Comparison of ENCODE assay signal across 28 mouse cellular contexts in genomic region chr10:40736172-40736571, GRCm38 (mm10). TPM values are rescaled to one million over a fixed set of nuclear protein-coding genes. Genes with fewer than 3 reads are reported as not detected.
DNase-seq lines count a peak whose midpoint lies in the region; ATAC-seq lines count a peak whose summit lies in the region.
"Had no signal": no experiment of that assay in that cellular context is flagged by ENCODE, and none has a peak within 500 bp of the region (broad histone marks: within the 10 kb centered on the region; RNA-seq: fewer than 3 reads in every experiment).

No protein-coding gene starts in this region.

- H3K36me3 ChIP-seq in hindbrain, embryonic 11.5 days (ENCODE audit: control insufficient read depth, insufficient read depth, low read length), result no peaks in the 10 kb centered on the region
- H3K36me3 ChIP-seq in hindbrain, embryonic 12.5 days, result no peaks in the 10 kb centered on the region
- no peaks in the 10 kb centered on the region for H3K36me3 ChIP-seq in midbrain, embryonic 11.5 days (ENCODE audit: control insufficient read depth, insufficient read depth, low read length)
- H3K36me3 ChIP-seq in midbrain, embryonic 10.5 days, result no peaks in the 10 kb centered on the region
- no peaks in the 10 kb centered on the region for H3K36me3 ChIP-seq in neural tube, embryonic 13.5 days
- H3K36me3 ChIP-seq in neural tube, embryonic 15.5 days, result no peaks in the 10 kb centered on the region
- H3K36me3 ChIP-seq: embryonic facial prominence, embryonic 10.5 days; embryonic facial prominence, embryonic 13.5 days; heart, embryonic 12.5 days; heart, embryonic 15.5 days; hindbrain, embryonic 13.5 days had no signal

- H3K4me1 ChIP-seq in hindbrain, embryonic 11.5 days (replicated peaks; ENCODE audit: control insufficient read depth, insufficient read depth, low read length), result no peaks in the 10 kb centered on the region
- H3K4me1 ChIP-seq in hindbrain, embryonic 12.5 days, result peaks cover 2% of the 10 kb centered on the region; the same call in 1 of the 2 replicates
- no peaks in the 10 kb centered on the region for H3K4me1 ChIP-seq in midbrain, embryonic 11.5 days (ENCODE audit: control insufficient read depth, insufficient read depth, low read length)
- peaks cover 14% of the 10 kb centered on the region for H3K4me1 ChIP-seq in midbrain, embryonic 10.5 days
- H3K4me1 ChIP-seq in neural tube, embryonic 13.5 days (replicated peaks), result peaks cover 26% of the 10 kb centered on the region
- peaks cover 18% of the 10 kb centered on the region for H3K4me1 ChIP-seq in neural tube, embryonic 15.5 days
- H3K4me1 ChIP-seq: embryonic facial prominence, embryonic 13.5 days had no signal

- 0 out of 2 replicates have a peak, but pooled peaks have one; percentile 27 for ATAC-seq in hindbrain, embryonic 11.5 days (ENCODE audit: low FRiP score)
- no peak; the same call in 1 of the 2 replicates for ATAC-seq in hindbrain, embryonic 12.5 days (ENCODE audit: low FRiP score)
- peak; percentile 33; the same call in 1 of the 2 replicates for ATAC-seq in midbrain, embryonic 11.5 days (ENCODE audit: low FRiP score)
- ATAC-seq in neural tube, embryonic 13.5 days (ENCODE audit: low read depth), result no peak
- ATAC-seq in neural tube, embryonic 15.5 days (ENCODE audit: low FRiP score), result no peak
- ATAC-seq: activated CD4-positive, CD25-positive, alpha-beta regulatory T cell, adult 4 months; forebrain, embryonic 14.5 days; forebrain, postnatal 0 days; hindbrain, embryonic 16.5 days had no signal

- no peak overlapping the region for H3K27ac ChIP-seq in hindbrain, embryonic 11.5 days (ENCODE audit: low read depth, low read length)
- no peak overlapping the region for H3K27ac ChIP-seq in hindbrain, embryonic 12.5 days
- no peak overlapping the region for H3K27ac ChIP-seq in midbrain, embryonic 11.5 days (ENCODE audit: low read depth, low read length)
- no peak overlapping the region; the same call in 1 of the 2 replicates for H3K27ac ChIP-seq in midbrain, embryonic 10.5 days (replicated peaks)
- peak overlapping the region; percentile 86; the same call in 1 of the 2 replicates for H3K27ac ChIP-seq in neural tube, embryonic 13.5 days (replicated peaks)
- no peak overlapping the region for H3K27ac ChIP-seq in neural tube, embryonic 15.5 days (replicated peaks)
- H3K27ac ChIP-seq: embryonic facial prominence, embryonic 10.5 days; embryonic facial prominence, embryonic 13.5 days; gastrocnemius, adult 2 months had no signal

- no peaks in the 10 kb centered on the region for H3K27me3 ChIP-seq in hindbrain, embryonic 11.5 days (ENCODE audit: control insufficient read depth, insufficient read depth, low read length)
- no peaks in the 10 kb centered on the region for H3K27me3 ChIP-seq in hindbrain, embryonic 12.5 days
- no peaks in the 10 kb centered on the region for H3K27me3 ChIP-seq in midbrain, embryonic 11.5 days (ENCODE audit: control insufficient read depth, insufficient read depth, low read length)
- H3K27me3 ChIP-seq in midbrain, embryonic 10.5 days (ENCODE audit: low read depth, poor library complexity, severe bottlenecking), result no peaks in the 10 kb centered on the region
- no peaks in the 10 kb centered on the region for H3K27me3 ChIP-seq in neural tube, embryonic 13.5 days
- no peaks in the 10 kb centered on the region for H3K27me3 ChIP-seq in neural tube, embryonic 15.5 days (replicated peaks)
- H3K27me3 ChIP-seq: heart, embryonic 12.5 days; heart, embryonic 15.5 days; hindbrain, embryonic 13.5 days had no signal

- H3K9me3 ChIP-seq in hindbrain, embryonic 11.5 days (ENCODE audit: control insufficient read depth, low read length), result no peaks in the 10 kb centered on the region
- no peaks in the 10 kb centered on the region for H3K9me3 ChIP-seq in hindbrain, embryonic 12.5 days (replicated peaks)
- H3K9me3 ChIP-seq in midbrain, embryonic 11.5 days (ENCODE audit: control insufficient read depth, low read length), result no peaks in the 10 kb centered on the region
- H3K9me3 ChIP-seq in midbrain, embryonic 10.5 days (replicated peaks), result no peaks in the 10 kb centered on the region
- H3K9me3 ChIP-seq in neural tube, embryonic 13.5 days, result no peaks in the 10 kb centered on the region
- no peaks in the 10 kb centered on the region for H3K9me3 ChIP-seq in neural tube, embryonic 15.5 days (replicated peaks)
- H3K9me3 ChIP-seq: embryonic facial prominence, embryonic 10.5 days; embryonic facial prominence, embryonic 13.5 days; heart, embryonic 12.5 days; heart, embryonic 15.5 days; hindbrain, embryonic 13.5 days had no signal

- no peak overlapping the region for H3K9ac ChIP-seq in hindbrain, embryonic 11.5 days (ENCODE audit: low read depth, low read length)
- H3K9ac ChIP-seq in hindbrain, embryonic 12.5 days, result no peak overlapping the region
- no peak overlapping the region for H3K9ac ChIP-seq in midbrain, embryonic 11.5 days (ENCODE audit: low read length)
- no peak overlapping the region for H3K9ac ChIP-seq in neural tube, embryonic 13.5 days
- no peak overlapping the region for H3K9ac ChIP-seq in neural tube, embryonic 15.5 days (replicated peaks)
- H3K9ac ChIP-seq: embryonic facial prominence, embryonic 13.5 days; forebrain, postnatal 0 days; heart, embryonic 12.5 days; heart, embryonic 15.5 days; hindbrain, embryonic 13.5 days had no signal

- no peak overlapping the region for H3K4me2 ChIP-seq in hindbrain, embryonic 11.5 days (replicated peaks; ENCODE audit: low read depth, low read length)
- H3K4me2 ChIP-seq in hindbrain, embryonic 12.5 days (replicated peaks), result no peak overlapping the region
- H3K4me2 ChIP-seq in midbrain, embryonic 11.5 days, result no peak overlapping the region
- no peak overlapping the region for H3K4me2 ChIP-seq in neural tube, embryonic 13.5 days
- no peak overlapping the region for H3K4me2 ChIP-seq in neural tube, embryonic 15.5 days
- H3K4me2 ChIP-seq: embryonic facial prominence, embryonic 13.5 days; heart, embryonic 12.5 days; heart, embryonic 15.5 days had no signal

- no peak for DNase-seq in hindbrain, embryonic 11.5 days (ENCODE audit: low spot score)
- peak; percentile 59 for DNase-seq in midbrain, embryonic 11.5 days (ENCODE audit: low spot score, missing footprints)
- no peak for DNase-seq in midbrain, embryonic 10.5 days (ENCODE audit: low spot score)
- no peak for DNase-seq in B cell, adult 2 months
- DNase-seq: adrenal gland, adult 8-10 months; adrenal gland, postnatal 25 days; cerebellum, adult 11-12 months; cerebellum, adult 8-10 months; cerebellum, postnatal 10 days; cerebellum, postnatal 36 days; embryo, embryonic 11 days; forebrain, postnatal 0 days; gastrocnemius, adult 2 months; gastrocnemius, postnatal 14 days; heart, postnatal 14 days; heart, postnatal 4 days had no signal

- no peak overlapping the region for H3K4me3 ChIP-seq in hindbrain, embryonic 11.5 days (ENCODE audit: low read depth, low read length)
- no peak overlapping the region for H3K4me3 ChIP-seq in hindbrain, embryonic 12.5 days
- no peak overlapping the region for H3K4me3 ChIP-seq in midbrain, embryonic 11.5 days (ENCODE audit: low read depth, low read length)
- no peak overlapping the region for H3K4me3 ChIP-seq in midbrain, embryonic 10.5 days
- no peak overlapping the region for H3K4me3 ChIP-seq in neural tube, embryonic 13.5 days
- H3K4me3 ChIP-seq in neural tube, embryonic 15.5 days (replicated peaks), result no peak overlapping the region
- H3K4me3 ChIP-seq: embryonic facial prominence, embryonic 10.5 days; embryonic facial prominence, embryonic 13.5 days; erythroblast, embryonic 14.5 days; gastrocnemius, adult 2 months; heart, embryonic 12.5 days; heart, embryonic 15.5 days; hindbrain, embryonic 13.5 days had no signal

- WGBS in hindbrain, embryonic 11.5 days, result 77% methylated on average over 6 of the region's 6 CpGs
- 77% methylated on average over 6 of the region's 6 CpGs for WGBS in hindbrain, embryonic 12.5 days
- WGBS in midbrain, embryonic 11.5 days, result 76% methylated on average over 6 of the region's 6 CpGs
- WGBS in midbrain, embryonic 10.5 days, result 78% methylated on average over 6 of the region's 6 CpGs
- WGBS in neural tube, embryonic 13.5 days, result 78% methylated on average over 6 of the region's 6 CpGs
- 82% methylated on average over 6 of the region's 6 CpGs for WGBS in neural tube, embryonic 15.5 days

RNA-seq across cellular contexts. Expression of gene Mettl24, which starts 53.1 kb away (rescaled TPM):
- polyA plus RNA-seq in hindbrain, embryonic 11.5 days (2014; fragmentation: Nextera tagmentation; extraction: Ambion mirVana), result 0.97 and 1.2 TPM in 2 replicates
- 0.39 and 0.59 TPM in 2 replicates for polyA plus RNA-seq in hindbrain, embryonic 12.5 days (2016; fragmentation: Nextera tagmentation; extraction: Ambion mirVana)
- polyA plus RNA-seq in midbrain, embryonic 11.5 days (2014; fragmentation: Nextera tagmentation; extraction: Ambion mirVana), result 0.53 and 0.65 TPM in 2 replicates
- polyA plus RNA-seq in midbrain, embryonic 10.5 days (2016; fragmentation: Nextera tagmentation; extraction: Ambion mirVana), result 0.54 and 1.2 TPM in 2 replicates
- 0.70 and 0.96 TPM in 2 replicates for polyA plus RNA-seq in neural tube, embryonic 13.5 days (2015; fragmentation: Nextera tagmentation; extraction: Ambion mirVana)
- 0.84 and 1.2 TPM in 2 replicates for polyA plus RNA-seq in neural tube, embryonic 15.5 days (2015; fragmentation: Nextera tagmentation; extraction: Ambion mirVana)
- polyA plus RNA-seq: activated CD4-positive, CD25-positive, alpha-beta regulatory T cell, adult 4 months; erythroblast, embryonic 14.5 days had no signal

Comparison
In these comparisons a context has a peak if more than half of its experiments do, and no peak if none do; other contexts are left out.
1. ATAC-seq: peak in hindbrain, embryonic 11.5 days (single experiment) and midbrain, embryonic 11.5 days (single experiment); none in hindbrain, embryonic 12.5 days (single experiment), neural tube, embryonic 13.5 days (single experiment) and neural tube, embryonic 15.5 days (single experiment).